Mouse (Mus musculus): Measurements from ENCODE around the gene Esam. TPM values are rescaled to one million over a fixed set of nuclear protein-coding genes. Genes with fewer than 3 reads are reported as not detected.

Esam gene
- total and polyA plus RNA-seq, 2 experiments from 2014 or later = 29.1 to 35.1 TPM

DNA sequence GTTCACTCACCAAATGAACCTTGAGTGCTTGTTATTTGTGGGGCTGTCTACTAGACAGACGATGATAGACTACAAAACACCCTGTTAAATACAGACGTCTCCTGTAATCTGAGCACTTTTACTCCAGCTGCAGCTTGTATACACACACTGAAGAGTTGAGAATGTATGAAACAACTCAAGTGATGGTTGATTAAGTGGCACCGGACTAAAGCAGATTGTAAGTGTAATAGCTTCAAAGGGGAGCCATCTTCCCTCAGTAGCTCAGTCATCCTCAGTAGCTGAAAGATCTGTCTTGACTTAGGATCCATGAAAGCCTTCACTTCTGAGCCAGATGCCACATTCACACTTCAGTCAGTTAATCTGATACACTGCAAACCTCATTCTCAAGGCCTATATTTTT is 32.1 kb upstream of the Esam start:
- Histone ChIP-seq H3K9ac (replicated peaks; ENCODE audit: low read length, poor library complexity, severe bottlenecking) (no peak overlapping the region), H3K9me3 (ENCODE audit: low read length) (no peaks in the 10 kb centered on the region), H3K36me3 (ENCODE audit: insufficient read depth, low read length) (no peaks in the 10 kb centered on the region), H3K4me3 (ENCODE audit: low read depth, low read length) (no peak overlapping the region), H3K27me3 (ENCODE audit: insufficient read depth, low read length) (no peaks in the 10 kb centered on the region), H3K27ac (ENCODE audit: low read depth, low read length) (no peak overlapping the region), H3K4me2 (ENCODE audit: low read depth, low read length, poor library complexity, severe bottlenecking) (no peak overlapping the region), H3K4me1 (ENCODE audit: insufficient read depth, low read length) (0 out of 2 replicates have a peak, but pooled peaks cover 4% of the 10 kb centered on the region)
- ATAC-seq (ENCODE audit: low FRiP score) = no peak
- 81% methylated on average over 3 of the region's 3 CpGs for WGBS
- no peak for DNase-seq (ENCODE audit: low spot score)
- no peak for TF ChIP-seq CTCF (IDR thresholded peaks at IDR 0.05)

DNA sequence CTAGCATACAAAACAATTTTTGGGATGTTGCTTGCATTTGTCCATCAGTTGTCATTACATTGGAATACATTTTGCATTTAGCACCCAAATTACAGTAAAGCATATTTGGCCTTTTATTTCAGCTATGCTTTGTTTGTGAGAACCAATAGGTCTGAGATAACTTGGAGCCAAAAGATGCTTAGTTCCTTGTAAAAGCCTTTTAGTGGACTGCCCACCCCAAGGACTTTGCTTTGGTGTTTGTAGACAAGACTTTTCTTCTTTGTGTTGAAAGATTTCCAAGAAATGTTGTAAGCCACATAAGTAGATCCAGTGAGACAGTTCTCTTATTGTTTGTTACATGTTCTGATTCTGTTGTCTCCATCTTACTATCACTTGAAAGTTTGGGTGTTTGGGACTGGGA is 31.6 kb upstream of the Esam start:
- TF ChIP-seq CTCF (IDR thresholded peaks at IDR 0.05) = no peak
- no peak for ATAC-seq (ENCODE audit: low FRiP score)
- Histone ChIP-seq H3K27ac (ENCODE audit: low read depth, low read length) (no peak overlapping the region), H3K4me1 (ENCODE audit: insufficient read depth, low read length) (0 out of 2 replicates have a peak, but pooled peaks cover 4% of the 10 kb centered on the region), H3K27me3 (ENCODE audit: insufficient read depth, low read length) (no peaks in the 10 kb centered on the region), H3K4me3 (ENCODE audit: low read depth, low read length) (no peak overlapping the region), H3K36me3 (ENCODE audit: insufficient read depth, low read length) (no peaks in the 10 kb centered on the region), H3K9me3 (ENCODE audit: low read length) (no peaks in the 10 kb centered on the region), H3K4me2 (ENCODE audit: low read depth, low read length, poor library complexity, severe bottlenecking) (no peak overlapping the region), H3K9ac (replicated peaks; ENCODE audit: low read length, poor library complexity, severe bottlenecking) (no peak overlapping the region)
- no peak for DNase-seq (ENCODE audit: low spot score)

DNA sequence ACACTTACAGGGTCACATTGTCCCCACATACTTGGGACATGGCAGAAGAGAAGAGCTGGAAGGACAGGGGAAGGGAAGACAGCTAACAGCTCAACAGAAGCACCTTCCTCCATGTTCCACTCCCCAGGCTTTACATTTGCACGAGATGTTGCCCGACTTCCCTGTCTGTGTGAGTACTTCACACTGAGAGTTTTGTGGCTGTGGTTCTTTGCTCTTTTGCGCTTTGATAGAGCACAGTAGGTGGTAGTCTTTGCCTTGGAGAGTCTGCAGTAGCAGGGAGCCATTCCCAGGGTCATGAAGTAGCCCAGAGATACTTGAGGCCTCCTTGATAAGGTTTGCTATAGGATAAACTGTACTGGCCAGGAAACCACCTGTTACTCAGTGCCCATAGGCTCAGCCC is 27.7 kb upstream of the Esam start:
- no peaks in the 10 kb centered on the region for H3K4me1 ChIP-seq (ENCODE audit: insufficient read depth, low read length)
- no peak overlapping the region for H3K9ac ChIP-seq (replicated peaks; ENCODE audit: low read length, poor library complexity, severe bottlenecking)
- H3K9me3 ChIP-seq (ENCODE audit: low read length) = no peaks in the 10 kb centered on the region
- DNase-seq (ENCODE audit: low spot score) = no peak
- WGBS = 70% methylated on average over 3 of the region's 3 CpGs
- H3K4me2 ChIP-seq (ENCODE audit: low read depth, low read length, poor library complexity, severe bottlenecking) = no peak overlapping the region
- no peak overlapping the region for H3K27ac ChIP-seq (ENCODE audit: low read depth, low read length)
- ATAC-seq (ENCODE audit: low FRiP score) = no peak
- no peaks in the 10 kb centered on the region for H3K27me3 ChIP-seq (ENCODE audit: insufficient read depth, low read length)
- H3K36me3 ChIP-seq (ENCODE audit: insufficient read depth, low read length) = no peaks in the 10 kb centered on the region
- no peak for TF ChIP-seq CTCF (IDR thresholded peaks at IDR 0.05)
- H3K4me3 ChIP-seq (ENCODE audit: low read depth, low read length) = no peak overlapping the region

DNA sequence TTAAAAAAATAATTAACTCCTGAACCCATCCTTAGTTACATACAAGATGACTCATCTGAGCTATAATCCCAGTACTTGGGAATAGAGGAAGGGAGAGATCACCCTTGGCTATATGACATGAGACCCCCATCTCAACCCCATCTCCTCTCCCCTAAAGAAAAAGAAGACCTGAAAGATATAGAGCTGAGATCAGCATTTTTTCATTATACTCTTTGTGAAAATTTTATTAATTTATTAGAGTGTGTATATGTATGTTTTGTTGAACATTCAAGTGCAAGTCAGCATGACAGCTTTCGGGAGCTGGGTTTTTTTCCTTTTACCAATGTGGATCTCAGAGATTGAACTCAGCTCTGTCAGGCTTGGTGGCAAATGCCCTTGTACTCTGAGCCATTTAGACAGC is 26.7 kb upstream of the Esam start:
- Histone ChIP-seq H3K4me3 (ENCODE audit: low read depth, low read length) (no peak overlapping the region), H3K4me2 (ENCODE audit: low read depth, low read length, poor library complexity, severe bottlenecking) (no peak overlapping the region), H3K36me3 (ENCODE audit: insufficient read depth, low read length) (no peaks in the 10 kb centered on the region), H3K4me1 (ENCODE audit: insufficient read depth, low read length) (no peaks in the 10 kb centered on the region), H3K27ac (ENCODE audit: low read depth, low read length) (no peak overlapping the region), H3K9ac (replicated peaks; ENCODE audit: low read length, poor library complexity, severe bottlenecking) (no peak overlapping the region), H3K27me3 (ENCODE audit: insufficient read depth, low read length) (no peaks in the 10 kb centered on the region), H3K9me3 (ENCODE audit: low read length) (no peaks in the 10 kb centered on the region)
- ATAC-seq (ENCODE audit: low FRiP score) = no peak
- 90% methylated on average over 1 of the region's 1 CpGs for WGBS
- DNase-seq (ENCODE audit: low spot score) = no peak
- TF ChIP-seq CTCF (IDR thresholded peaks at IDR 0.05) = no peak

DNA sequence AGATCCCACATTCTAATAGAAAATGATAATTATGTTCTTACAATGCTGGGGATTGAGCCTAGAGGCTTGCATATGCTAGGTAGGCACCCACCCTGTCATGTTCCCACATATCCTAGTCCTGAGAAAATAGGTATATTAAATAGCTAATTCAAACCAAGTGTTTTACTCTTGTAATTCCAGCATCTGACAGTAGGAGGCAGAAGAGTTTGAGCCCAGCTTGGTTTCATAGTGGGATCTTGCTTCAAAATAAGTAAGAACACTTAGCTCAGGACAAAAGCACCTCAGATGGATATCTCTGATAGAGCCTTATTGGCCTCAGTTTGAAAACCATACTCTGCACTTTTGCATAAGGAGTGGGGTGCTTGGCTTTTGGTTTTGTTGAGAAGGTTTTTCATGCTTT is 23.5 kb upstream of the Esam start:
- ATAC-seq (ENCODE audit: low FRiP score) = no peak
- TF ChIP-seq CTCF (IDR thresholded peaks at IDR 0.05) = peak; percentile 36

DNA sequence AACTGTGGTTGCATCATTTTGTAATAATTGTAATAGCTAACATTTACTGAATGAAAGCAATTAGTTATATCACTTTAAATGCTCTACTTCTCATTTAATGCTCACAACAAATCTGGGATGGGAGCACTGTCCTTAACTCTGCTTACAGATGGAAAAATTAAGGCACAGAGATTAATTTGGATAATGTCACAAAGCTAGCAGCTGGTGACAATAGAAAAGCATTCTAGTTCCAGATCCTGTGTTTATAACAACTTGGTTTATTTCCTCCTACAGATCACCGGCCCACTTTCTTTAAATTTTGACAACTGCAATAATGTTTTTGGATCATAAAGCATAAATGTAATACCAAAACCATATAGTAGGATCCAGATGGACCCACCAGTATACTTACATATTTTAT is 21.9 kb upstream of the Esam start:
- no peaks in the 10 kb centered on the region for H3K4me1 ChIP-seq (ENCODE audit: insufficient read depth, low read length)
- no peak overlapping the region for H3K4me3 ChIP-seq (ENCODE audit: low read depth, low read length)
- no peak overlapping the region for H3K27ac ChIP-seq (ENCODE audit: low read depth, low read length)
- no peak overlapping the region for H3K4me2 ChIP-seq (ENCODE audit: low read depth, low read length, poor library complexity, severe bottlenecking)
- no peak for TF ChIP-seq CTCF (IDR thresholded peaks at IDR 0.05)
- no peak overlapping the region for H3K9ac ChIP-seq (replicated peaks; ENCODE audit: low read length, poor library complexity, severe bottlenecking)
- 96% methylated on average over 1 of the region's 1 CpGs for WGBS
- no peaks in the 10 kb centered on the region for H3K9me3 ChIP-seq (ENCODE audit: low read length)
- no peak for ATAC-seq (ENCODE audit: low FRiP score)
- no peaks in the 10 kb centered on the region for H3K27me3 ChIP-seq (ENCODE audit: insufficient read depth, low read length)
- no peaks in the 10 kb centered on the region for H3K36me3 ChIP-seq (ENCODE audit: insufficient read depth, low read length)
- no peak for DNase-seq (ENCODE audit: low spot score)

More for the DNA sequence above, 23.5 kb upstream of the Esam start:
- Histone ChIP-seq H3K36me3 (ENCODE audit: insufficient read depth, low read length) (no peaks in the 10 kb centered on the region), H3K4me3 (ENCODE audit: low read depth, low read length) (no peak overlapping the region), H3K9me3 (ENCODE audit: low read length) (no peaks in the 10 kb centered on the region), H3K4me1 (ENCODE audit: insufficient read depth, low read length) (no peaks in the 10 kb centered on the region), H3K9ac (replicated peaks; ENCODE audit: low read length, poor library complexity, severe bottlenecking) (no peak overlapping the region), H3K27me3 (ENCODE audit: insufficient read depth, low read length) (no peaks in the 10 kb centered on the region), H3K27ac (ENCODE audit: low read depth, low read length) (no peak overlapping the region), H3K4me2 (ENCODE audit: low read depth, low read length, poor library complexity, severe bottlenecking) (no peak overlapping the region)
- no peak for DNase-seq (ENCODE audit: low spot score)

Measured in midbrain, postnatal 0 days (tissue).